Mouse (Mus musculus) kidney, adult 8-10 months (tissue): ENCODE measurements around the gene Cdon.

Experiments used
- DNase-seq, 2 experiments: peaks; one replicate each; pipeline ENCODE4 v3.0.0; 2022

The Cdon gene

GRCm38 (mm10) chr9:35494937-35495336, 74.0 kb downstream of the Cdon start:
- no peak for DNase-seq

- no peak for DNase-seq
These were observed 74.5 kb downstream of the Cdon start for GRCm38 (mm10) chr9:35495471-35495870.

GRCm38 (mm10) chr9:35499946-35500345, 79.0 kb downstream of the Cdon start:
- no peak for DNase-seq

GRCm38 (mm10) chr9:35502361-35503000, 81.6 kb downstream of the Cdon start:
- DNase-seq, result no peak

- DNase-seq, result no peak
These were observed 87.3 kb downstream of the Cdon start for GRCm38 (mm10) chr9:35508234-35508633.

GRCm38 (mm10) chr9:35513900-35514299, 93.0 kb downstream of the Cdon start:
- DNase-seq, result no peak

- DNase-seq, result no peak
These were observed 95.3 kb downstream of the Cdon start for GRCm38 (mm10) chr9:35516182-35516581.

- no peak for DNase-seq
These were observed 95.8 kb downstream of the Cdon start for GRCm38 (mm10) chr9:35516711-35517110.

- no peak for DNase-seq
These were observed 97.2 kb downstream of the Cdon start, which contains the start of gene Gm1113 for GRCm38 (mm10) chr9:35518169-35518568. Gm1113 (minus strand) TSS chr9:35518269.

- DNase-seq, result no peak
These were observed 99.9 kb downstream of the Cdon start for GRCm38 (mm10) chr9:35520631-35521348.

GRCm38 (mm10) chr9:35522241-35522640, 101.3 kb downstream of the Cdon start:
- DNase-seq, result no peak

GRCm38 (mm10) chr9:35522821-35523515, 102.0 kb downstream of the Cdon start:
- no peak for DNase-seq

- DNase-seq, result no peak
These were observed 102.6 kb downstream of the Cdon start for GRCm38 (mm10) chr9:35523541-35523940.

GRCm38 (mm10) chr9:35523941-35524411, 103.0 kb downstream of the Cdon start:
- peak; percentile 45 to 73 for DNase-seq

- no peak for DNase-seq
These were observed 108.2 kb downstream of the Cdon start for GRCm38 (mm10) chr9:35529141-35529540.

- DNase-seq, result no peak
These were observed 108.9 kb downstream of the Cdon start for GRCm38 (mm10) chr9:35529796-35530195.

- no peak for DNase-seq
These were observed 112.3 kb downstream of the Cdon start for GRCm38 (mm10) chr9:35533266-35533665.

- peak in 1 of 2 experiments; percentile 30 for DNase-seq
These were observed 114.2 kb downstream of the Cdon start for GRCm38 (mm10) chr9:35535110-35535509.

GRCm38 (mm10) chr9:35535876-35536275, 114.9 kb downstream of the Cdon start:
- no peak for DNase-seq

GRCm38 (mm10) chr9:35539001-35539750, 118.2 kb downstream of the Cdon start:
- DNase-seq, result no peak

GRCm38 (mm10) chr9:35541024-35541423, 120.1 kb downstream of the Cdon start:
- no peak for DNase-seq

GRCm38 (mm10) chr9:35541488-35541887, 120.6 kb downstream of the Cdon start:
- DNase-seq, result peak; percentile 39 to 77

- no peak for DNase-seq
These were observed 121.0 kb downstream of the Cdon start for GRCm38 (mm10) chr9:35541941-35542340.
